Mouse (Mus musculus): ENCODE data around the gene Mical1.

GRCm38 (mm10) chr10:41460501-41460900 is 15.6 kb upstream of the Mical1 start:
- TF ChIP-seq CTCF (IDR thresholded peaks at IDR 0.05; ENCODE audit: control insufficient read depth, insufficient read depth, insufficient replicate concordance, low read depth, low read length) (no peak), POLR2A (IDR thresholded peaks at IDR 0.05; ENCODE audit: control insufficient read depth, low read depth, low read length) (no peak)

Data from testis, adult 2 months (tissue).